In the genomic region with DNA sequence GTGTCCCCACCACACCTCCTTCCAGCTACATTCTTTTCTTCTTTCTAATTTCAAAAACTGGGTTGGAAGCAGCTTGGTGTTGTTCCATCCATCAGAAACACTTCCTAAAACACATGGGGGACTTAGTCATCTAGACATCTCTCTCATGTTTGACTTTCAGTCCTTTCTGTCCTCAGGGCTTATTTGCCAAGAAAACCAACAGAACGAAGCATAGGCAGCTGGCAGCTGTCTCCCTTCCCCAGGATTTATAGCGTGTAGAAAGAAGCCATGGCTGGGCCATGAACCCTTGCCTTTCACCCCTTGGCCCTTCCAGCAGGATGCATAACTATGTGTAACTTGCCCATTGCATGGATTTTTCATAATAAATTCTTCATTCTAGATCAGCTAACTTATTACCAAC, we compare ENCODE assay signal across 29 mouse cellular contexts. TPM values are rescaled to one million over a fixed set of nuclear protein-coding genes. Genes with fewer than 3 reads are reported as not detected.
A peak's percentile ranks its signal among the peaks of the same experiment; 100 is the strongest.
DNase-seq lines count a peak whose midpoint lies in the region; ATAC-seq lines count a peak whose summit lies in the region.
"Had no signal": no experiment of that assay in that cellular context is flagged by ENCODE, and none has a peak within 500 bp of the region (broad histone marks: within the 10 kb centered on the region; RNA-seq: fewer than 3 reads in every experiment).

No protein-coding gene starts in this region.

- no peak overlapping the region for H3K9ac ChIP-seq in kidney, embryonic 15.5 days
- H3K9ac ChIP-seq in lung, embryonic 16.5 days (ENCODE audit: low read length), result no peak overlapping the region
- H3K9ac ChIP-seq in midbrain, embryonic 16.5 days (ENCODE audit: low read depth, low read length), result no peak overlapping the region
- H3K9ac ChIP-seq: heart, embryonic 12.5 days; hindbrain, embryonic 13.5 days; liver, embryonic 14.5 days; neural tube, embryonic 15.5 days had no signal

- H3K27ac ChIP-seq in kidney, embryonic 15.5 days, result no peak overlapping the region
- no peak overlapping the region for H3K27ac ChIP-seq in lung, embryonic 16.5 days (ENCODE audit: low read length)
- H3K27ac ChIP-seq in midbrain, embryonic 16.5 days (ENCODE audit: low read length), result no peak overlapping the region
- H3K27ac ChIP-seq: gastrocnemius, adult 2 months; hindbrain, embryonic 13.5 days; liver, embryonic 14.5 days; neural tube, embryonic 15.5 days had no signal

- no peak overlapping the region for H3K4me2 ChIP-seq in kidney, embryonic 15.5 days
- no peak overlapping the region for H3K4me2 ChIP-seq in lung, embryonic 16.5 days (ENCODE audit: low read depth, low read length)
- no peak overlapping the region for H3K4me2 ChIP-seq in midbrain, embryonic 16.5 days (ENCODE audit: low read length)
- H3K4me2 ChIP-seq: heart, embryonic 12.5 days; hindbrain, embryonic 13.5 days; neural tube, embryonic 15.5 days had no signal

- no peak for ATAC-seq in kidney, embryonic 15.5 days (replicated peaks; ENCODE audit: low FRiP score)
- peak; percentile 70 for ATAC-seq in lung, embryonic 16.5 days (ENCODE audit: low read depth)
- no peak for ATAC-seq in midbrain, embryonic 16.5 days
- ATAC-seq: forebrain, embryonic 16.5 days; inflammation-experienced regulatory T-cells, adult 6 months; Patski had no signal

- no peaks in the 10 kb centered on the region for H3K27me3 ChIP-seq in kidney, embryonic 15.5 days
- H3K27me3 ChIP-seq in lung, embryonic 16.5 days (ENCODE audit: control insufficient read depth, insufficient read depth, low read depth, low read length), result no peaks in the 10 kb centered on the region
- no peaks in the 10 kb centered on the region for H3K27me3 ChIP-seq in midbrain, embryonic 16.5 days (ENCODE audit: control insufficient read depth, insufficient read depth, low read depth, low read length)
- H3K27me3 ChIP-seq: heart, embryonic 12.5 days; hindbrain, embryonic 13.5 days; neural tube, embryonic 15.5 days; Patski had no signal

- H3K4me1 ChIP-seq in kidney, embryonic 15.5 days, result no peaks in the 10 kb centered on the region
- H3K4me1 ChIP-seq in lung, embryonic 16.5 days (replicated peaks; ENCODE audit: control insufficient read depth, insufficient read depth, low read length), result no peaks in the 10 kb centered on the region; the same call in 1 of the 2 replicates
- no peaks in the 10 kb centered on the region for H3K4me1 ChIP-seq in midbrain, embryonic 16.5 days (ENCODE audit: control insufficient read depth, insufficient read depth, low read length)
- H3K4me1 ChIP-seq: heart, embryonic 12.5 days; hindbrain, embryonic 13.5 days had no signal

- H3K9me3 ChIP-seq in kidney, embryonic 15.5 days (replicated peaks), result no peaks in the 10 kb centered on the region
- no peaks in the 10 kb centered on the region for H3K9me3 ChIP-seq in lung, embryonic 16.5 days (ENCODE audit: control insufficient read depth, low read length)
- H3K9me3 ChIP-seq in midbrain, embryonic 16.5 days (replicated peaks; ENCODE audit: control insufficient read depth, low read length, poor library complexity, severe bottlenecking), result no peaks in the 10 kb centered on the region
- H3K9me3 ChIP-seq: heart, embryonic 12.5 days; hindbrain, embryonic 13.5 days; neural tube, embryonic 15.5 days had no signal

- WGBS in kidney, embryonic 15.5 days, result 43% methylated on average over 2 of the region's 2 CpGs
- 54% methylated on average over 2 of the region's 2 CpGs for WGBS in lung, embryonic 16.5 days
- WGBS in midbrain, embryonic 16.5 days, result 73% methylated on average over 2 of the region's 2 CpGs

- H3K36me3 ChIP-seq in kidney, embryonic 15.5 days, result peaks cover 56% of the 10 kb centered on the region
- peaks cover 5% of the 10 kb centered on the region; the same call in 1 of the 2 replicates for H3K36me3 ChIP-seq in lung, embryonic 16.5 days (ENCODE audit: control insufficient read depth, insufficient read depth, low read length)
- H3K36me3 ChIP-seq in midbrain, embryonic 16.5 days (ENCODE audit: control insufficient read depth, insufficient read depth, low read length), result peaks cover 4% of the 10 kb centered on the region; the same call in 1 of the 2 replicates

- H3K4me3 ChIP-seq in kidney, embryonic 15.5 days (replicated peaks), result no peak overlapping the region
- no peak overlapping the region for H3K4me3 ChIP-seq in lung, embryonic 16.5 days (ENCODE audit: low read length)
- no peak overlapping the region for H3K4me3 ChIP-seq in midbrain, embryonic 16.5 days (ENCODE audit: low read depth, low read length)
- H3K4me3 ChIP-seq: erythroblast, embryonic 14.5 days; gastrocnemius, adult 2 months; heart, embryonic 12.5 days; hindbrain, embryonic 13.5 days; neural tube, embryonic 15.5 days had no signal

- peak; percentile 29 for DNase-seq in kidney, adult 9 months
- peak; percentile 47 for DNase-seq in kidney, postnatal 14 days
- peak; percentile 59 for DNase-seq in lung, postnatal 36 days
- DNase-seq in heart, adult 9 months (ENCODE audit: low spot score in 2 of 2), result no peak
- DNase-seq in embryo, embryonic 11 days, result no peak
- DNase-seq: adrenal gland, postnatal 25 days; cerebellum, adult 11-12 months; cerebellum, postnatal 10 days; gastrocnemius, adult 2 months; gastrocnemius, postnatal 36 days; heart, adult 18-20 months; heart, postnatal 4 days; layer of hippocampus, postnatal 36 days; liver; midbrain, embryonic 14.5 days; retina, postnatal 1 day; right cerebral cortex, postnatal 25 days; thymus, postnatal 14 days had no signal

RNA-seq across cellular contexts. Expression of gene Snx19, which starts 23.9 kb away (rescaled TPM):
- 18.9 and 20.0 TPM in 2 replicates for polyA plus RNA-seq in kidney, embryonic 15.5 days (2015; fragmentation: Nextera tagmentation; extraction: Ambion mirVana)
- polyA plus RNA-seq in lung, embryonic 16.5 days (2015; fragmentation: Nextera tagmentation; extraction: Ambion mirVana), result 16.5 and 17.2 TPM in 2 replicates
- 23.2 and 24.5 TPM in 2 replicates for polyA plus RNA-seq in midbrain, embryonic 16.5 days (2015; fragmentation: Nextera tagmentation; extraction: Ambion mirVana)

Comparison
In these comparisons a context has a peak if more than half of its experiments do, and no peak if none do; other contexts are left out.
1. DNase-seq: peak in kidney, adult 9 months (single experiment), kidney, postnatal 14 days (single experiment) and lung, postnatal 36 days (single experiment); none in heart, adult 9 months (0 of 2) and embryo, embryonic 11 days (single experiment).